Mouse (Mus musculus) cerebellum, adult 11-12 months (tissue): ENCODE results near the gene BC035044.
"Not testable (repeated sequence)": the region's sequence is repeated elsewhere in the genome, so short reads cannot be mapped to it uniquely, and the experiment has no call there.

Experiments used
- DNase-seq: peaks from one replicate; pipeline ENCODE4 v3.0.0; 2022

Gene BC035044

GRCm38 (mm10) chr6:128890948-128891355 lies at the start of gene BC035044:
Gene BC035044 (minus strand): TSS chr6:128891126.
- DNase-seq, result no peak

- DNase-seq, result not testable (repeated sequence)
These were observed 45.2 kb upstream of the BC035044 start for GRCm38 (mm10) chr6:128935889-128936665.

- not testable (repeated sequence) for DNase-seq
These were observed 43.2 kb upstream of the BC035044 start, which contains the start of gene Clec2g for GRCm38 (mm10) chr6:128934081-128934480. Gene Clec2g (plus strand): TSS chr6:128934381.

GRCm38 (mm10) chr6:128933050-128933449 lies 42.1 kb upstream of the BC035044 start:
- DNase-seq, result no peak

- DNase-seq, result no peak
These were observed 26.4 kb upstream of the BC035044 start for GRCm38 (mm10) chr6:128917322-128917721.

GRCm38 (mm10) chr6:128913598-128914254 lies 22.8 kb upstream of the BC035044 start:
- no peak for DNase-seq

- not testable (repeated sequence) for DNase-seq
These were observed 10.0 kb upstream of the BC035044 start for GRCm38 (mm10) chr6:128900796-128901552.

- no peak for DNase-seq
These were observed 9.1 kb upstream of the BC035044 start for GRCm38 (mm10) chr6:128900044-128900443.

- DNase-seq, result no peak
These were observed 4.6 kb upstream of the BC035044 start for GRCm38 (mm10) chr6:128895404-128896001.

GRCm38 (mm10) chr6:128888834-128889233 lies 2.1 kb downstream of the BC035044 start:
- no peak for DNase-seq

GRCm38 (mm10) chr6:128887091-128887790 lies 3.7 kb downstream of the BC035044 start, which contains the start of gene Clec2i:
Gene Clec2i (plus strand): TSS chr6:128887588.
- not testable (repeated sequence) for DNase-seq

GRCm38 (mm10) chr6:128871910-128872610 lies 18.9 kb downstream of the BC035044 start:
- no peak for DNase-seq

GRCm38 (mm10) chr6:128868861-128869260 lies 22.1 kb downstream of the BC035044 start:
- DNase-seq, result no peak

- no peak for DNase-seq
These were observed 33.0 kb downstream of the BC035044 start for GRCm38 (mm10) chr6:128857976-128858375.

GRCm38 (mm10) chr6:128856250-128856649 lies 34.7 kb downstream of the BC035044 start:
- peak; percentile 59 for DNase-seq

GRCm38 (mm10) chr6:128855477-128855876 lies 35.4 kb downstream of the BC035044 start:
- no peak for DNase-seq

- DNase-seq, result no peak
These were observed 36.0 kb downstream of the BC035044 start for GRCm38 (mm10) chr6:128854895-128855294.

- DNase-seq, result no peak
These were observed 36.7 kb downstream of the BC035044 start for GRCm38 (mm10) chr6:128854024-128854820.

GRCm38 (mm10) chr6:128852766-128853165 lies 38.2 kb downstream of the BC035044 start:
- DNase-seq, result no peak

- DNase-seq, result no peak
These were observed 39.8 kb downstream of the BC035044 start for GRCm38 (mm10) chr6:128851151-128851550.

- DNase-seq, result no peak
These were observed 40.3 kb downstream of the BC035044 start for GRCm38 (mm10) chr6:128850671-128851070.
